18 mouse cellular contexts compared by ENCODE assay signal in the genomic region with DNA sequence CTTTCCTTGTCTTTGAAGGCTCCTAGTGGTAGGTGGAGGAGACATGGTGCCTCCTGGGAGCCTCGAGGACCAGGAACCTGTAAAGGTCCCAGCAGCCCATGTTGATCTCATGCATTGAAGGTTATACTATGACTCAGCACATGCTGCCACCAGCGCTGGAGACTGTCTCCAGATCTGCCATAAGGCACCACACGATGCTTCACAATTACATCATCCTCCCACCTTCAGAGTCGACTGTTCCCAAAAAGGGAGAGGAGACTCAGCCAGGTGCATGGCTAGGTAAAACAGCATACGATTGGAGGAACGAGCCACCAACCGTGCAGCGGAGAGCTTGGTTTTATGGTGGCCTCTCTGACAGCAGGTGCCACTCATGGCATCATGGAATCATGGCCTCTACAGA.
A peak's percentile ranks its signal among the peaks of the same experiment; 100 is the strongest.
DNase-seq lines count a peak whose midpoint lies in the region; TF ChIP-seq lines count a peak whose summit lies in the region.
"Had no signal": no experiment of that assay in that cellular context is flagged by ENCODE, and none has a peak within 500 bp of the region (broad histone marks: within the 10 kb centered on the region; RNA-seq: fewer than 3 reads in every experiment).

No protein-coding gene starts in this region.

- intact Hi-C loops in left cerebral cortex, postnatal 36 days (cut with DNase I) = no loop called here
- intact Hi-C loops in left cerebral cortex, postnatal 10 days (cut with DNase I) = no loop called here

- TF ChIP-seq EP300 in CH12.LX (IDR thresholded peaks at IDR 0.05; ENCODE audit: low read length) = no peak

- TF ChIP-seq RAD21 in CH12.LX (IDR thresholded peaks at IDR 0.05; ENCODE audit: low read depth, low read length) = no peak; the same call in 1 of the 2 replicates

- TF ChIP-seq POLR2A in CH12.LX (IDR thresholded peaks at IDR 0.05; ENCODE audit: low read depth, low read length) = no peak

- H3K9ac ChIP-seq in CH12.LX (ENCODE audit: insufficient read depth, low read depth) = no peak overlapping the region
- H3K9ac ChIP-seq: embryonic facial prominence, embryonic 15.5 days; heart, embryonic 15.5 days; hindbrain, embryonic 15.5 days had no signal

- no peak overlapping the region for H3K4me2 ChIP-seq in CH12.LX (ENCODE audit: insufficient read depth, low read depth, poor library complexity, severe bottlenecking)
- H3K4me2 ChIP-seq: embryonic facial prominence, embryonic 15.5 days; heart, embryonic 15.5 days; hindbrain, embryonic 15.5 days had no signal

- H3K79me2 ChIP-seq in CH12.LX (replicated peaks; ENCODE audit: control insufficient read depth, extremely low read depth, insufficient read depth, poor library complexity, severe bottlenecking) = no peaks in the 10 kb centered on the region

- dilution Hi-C loops in CH12.LX (cut with MboI; ENCODE audit: extremely low pct_ligation_motif_present, extremely low pct_unique_long_range_greater_than_20kb, low sequenced_read_pairs) = no loop called here

- H3K4me3 ChIP-seq in CH12.LX (replicated peaks in 1 of 3; ENCODE audit: low read depth in 2 of 3, low read length in 2 of 3, poor library complexity in 1 of 3) = no peak overlapping the region
- H3K4me3 ChIP-seq: embryonic facial prominence, embryonic 15.5 days; erythroblast, embryonic 14.5 days; forebrain, embryonic 10.5 days; heart, embryonic 10.5 days; heart, embryonic 15.5 days; hindbrain, embryonic 15.5 days had no signal

- peak; percentile 16 to 18 for DNase-seq in layer of hippocampus, adult 8-10 months (ENCODE audit: low spot score in 2 of 2)
- no peak for DNase-seq in layer of hippocampus, postnatal 36 days
- peak; percentile 5 to 9 for DNase-seq in left cerebral cortex, postnatal 36 days (ENCODE audit: low spot score in 2 of 2)
- no peak for DNase-seq in left cerebral cortex, postnatal 10 days (ENCODE audit: extremely low spot score in 1 of 2, low spot score in 2 of 2)
- peak; percentile 31 for DNase-seq in CH12.LX (ENCODE audit: extremely low read depth)
- peak; percentile 59 for DNase-seq in brain, adult 2 months (ENCODE audit: low read depth, low spot score)
- no peak for DNase-seq in B cell, adult 2 months
- DNase-seq: adrenal gland, postnatal 14 days; cerebellum, adult 2 months; gastrocnemius, postnatal 10 days; heart, adult 18-20 months; heart, postnatal 14 days had no signal

- no peaks in the 10 kb centered on the region for H3K9me3 ChIP-seq in CH12.LX (replicated peaks; ENCODE audit: low read length)
- H3K9me3 ChIP-seq: embryonic facial prominence, embryonic 15.5 days; forebrain, embryonic 10.5 days; heart, embryonic 10.5 days; heart, embryonic 15.5 days; hindbrain, embryonic 15.5 days had no signal

- H3K36me3 ChIP-seq in CH12.LX (replicated peaks in 1 of 2; ENCODE audit: control insufficient read depth in 1 of 2, insufficient read depth in 1 of 2, low read length in 1 of 2) = peaks cover 0 to 29% of the 10 kb centered on the region in 2 experiments
- H3K36me3 ChIP-seq: embryonic facial prominence, embryonic 15.5 days; forebrain, embryonic 10.5 days; heart, embryonic 10.5 days; heart, embryonic 15.5 days; hindbrain, embryonic 15.5 days had no signal

- H3K27ac ChIP-seq in CH12.LX (ENCODE audit: insufficient read depth, low read depth) = no peak overlapping the region
- H3K27ac ChIP-seq: embryonic facial prominence, embryonic 15.5 days; forebrain, embryonic 10.5 days; heart, embryonic 10.5 days; heart, embryonic 15.5 days; hindbrain, embryonic 15.5 days had no signal

- in situ Hi-C loops in CH12.LX (cut with MboI; ENCODE audit: low pct_ligation_motif_present, low pct_unique_long_range_greater_than_20kb, low sequenced_read_pairs) = no loop called here

- no peak for TF ChIP-seq CTCF in CH12.LX (conservative IDR thresholded peaks at IDR 0.05 in 1 of 2, IDR thresholded peaks at IDR 0.05 in 1 of 2; ENCODE audit: low read depth in 2 of 2, low read length in 2 of 2)

- peaks cover 3 to 17% of the 10 kb centered on the region in 2 experiments; a peak in 3 of 4 replicates for H3K4me1 ChIP-seq in CH12.LX (ENCODE audit: control insufficient read depth in 1 of 2, insufficient read depth in 2 of 2)
- H3K4me1 ChIP-seq: forebrain, embryonic 10.5 days; heart, embryonic 15.5 days; hindbrain, embryonic 15.5 days had no signal

- H3K27me3 ChIP-seq in CH12.LX (replicated peaks) = no peaks in the 10 kb centered on the region
- H3K27me3 ChIP-seq: embryonic facial prominence, embryonic 15.5 days; hindbrain, embryonic 15.5 days had no signal

TF ChIP-seq in CH12.LX, 34 proteins besides CTCF, POLR2A, EP300 and RAD21:
- TF ChIP-seq MAFK (IDR thresholded peaks at IDR 0.05; ENCODE audit: insufficient replicate concordance, low read length) (peak; percentile 27; the same call in 1 of the 2 replicates), NELFE (IDR thresholded peaks at IDR 0.05; ENCODE audit: low read depth, low read length) (no peak)

Comparison
In these comparisons a context has a peak if more than half of its experiments do, and no peak if none do; other contexts are left out.
1. DNase-seq: peak in layer of hippocampus, adult 8-10 months (2 of 2), left cerebral cortex, postnatal 36 days (2 of 2), CH12.LX (single experiment) and brain, adult 2 months (single experiment); none in layer of hippocampus, postnatal 36 days (0 of 2), left cerebral cortex, postnatal 10 days (0 of 2) and B cell, adult 2 months (0 of 2).